ENCODE assay signal across 21 mouse cellular contexts in genomic region chr14:37105846-37106245, GRCm38 (mm10). TPM values are rescaled to one million over a fixed set of nuclear protein-coding genes. Genes with fewer than 3 reads are reported as not detected.
DNase-seq lines count a peak whose midpoint lies in the region; ATAC-seq and TF ChIP-seq lines count a peak whose summit lies in the region.
"Had no signal": no experiment of that assay in that cellular context is flagged by ENCODE, and none has a peak within 500 bp of the region (broad histone marks: within the 10 kb centered on the region; RNA-seq: fewer than 3 reads in every experiment).

No protein-coding gene starts in this region.

- H3K27ac ChIP-seq in heart, embryonic 12.5 days (ENCODE audit: poor library complexity, severe bottlenecking) = peak overlapping the region; percentile 58
- H3K27ac ChIP-seq in midbrain, embryonic 15.5 days = no peak overlapping the region
- no peak overlapping the region for H3K27ac ChIP-seq in midbrain, embryonic 14.5 days (replicated peaks; ENCODE audit: low read depth, low read length)
- no peak overlapping the region for H3K27ac ChIP-seq in forebrain, embryonic 14.5 days (ENCODE audit: low read depth, low read length)
- peak overlapping the region; percentile 59 for H3K27ac ChIP-seq in heart, embryonic 16.5 days (ENCODE audit: low read length)
- H3K27ac ChIP-seq in gastrocnemius, adult 2 months = no peak overlapping the region
- H3K27ac ChIP-seq: embryonic facial prominence, embryonic 13.5 days; hindbrain, embryonic 10.5 days; limb, embryonic 13.5 days; macrophage had no signal

- H3K36me3 ChIP-seq in heart, embryonic 12.5 days = no peaks in the 10 kb centered on the region
- no peaks in the 10 kb centered on the region for H3K36me3 ChIP-seq in midbrain, embryonic 15.5 days (replicated peaks)
- no peaks in the 10 kb centered on the region for H3K36me3 ChIP-seq in midbrain, embryonic 14.5 days (ENCODE audit: control insufficient read depth, insufficient read depth, low read length)
- no peaks in the 10 kb centered on the region for H3K36me3 ChIP-seq in forebrain, embryonic 14.5 days (ENCODE audit: control insufficient read depth, insufficient read depth, low read length)
- no peaks in the 10 kb centered on the region for H3K36me3 ChIP-seq in heart, embryonic 16.5 days (ENCODE audit: control insufficient read depth, insufficient read depth)
- H3K36me3 ChIP-seq: embryonic facial prominence, embryonic 13.5 days; hindbrain, embryonic 10.5 days; limb, embryonic 13.5 days had no signal

- no peak for TF ChIP-seq CTCF in gastrocnemius, adult 2 months (IDR thresholded peaks at IDR 0.05)

- H3K4me3 ChIP-seq in heart, embryonic 12.5 days = no peak overlapping the region
- H3K4me3 ChIP-seq in midbrain, embryonic 15.5 days = no peak overlapping the region
- no peak overlapping the region for H3K4me3 ChIP-seq in midbrain, embryonic 14.5 days (replicated peaks; ENCODE audit: low read depth, low read length)
- no peak overlapping the region for H3K4me3 ChIP-seq in forebrain, embryonic 14.5 days (ENCODE audit: low read depth, low read length)
- H3K4me3 ChIP-seq in heart, embryonic 16.5 days (ENCODE audit: low read length) = no peak overlapping the region
- no peak overlapping the region for H3K4me3 ChIP-seq in gastrocnemius, adult 2 months
- H3K4me3 ChIP-seq: embryonic facial prominence, embryonic 13.5 days; hindbrain, embryonic 10.5 days; limb, embryonic 13.5 days had no signal

- peaks cover 43% of the 10 kb centered on the region for H3K4me1 ChIP-seq in heart, embryonic 12.5 days (replicated peaks)
- no peaks in the 10 kb centered on the region for H3K4me1 ChIP-seq in midbrain, embryonic 15.5 days
- H3K4me1 ChIP-seq in midbrain, embryonic 14.5 days (ENCODE audit: control insufficient read depth, insufficient read depth, low read length) = no peaks in the 10 kb centered on the region
- H3K4me1 ChIP-seq in forebrain, embryonic 14.5 days (ENCODE audit: control insufficient read depth, insufficient read depth, low read length) = no peaks in the 10 kb centered on the region
- peaks cover 30% of the 10 kb centered on the region for H3K4me1 ChIP-seq in heart, embryonic 16.5 days (ENCODE audit: control insufficient read depth, insufficient read depth, low read length)
- H3K4me1 ChIP-seq: hindbrain, embryonic 10.5 days had no signal

- no peak for DNase-seq in heart, postnatal 25 days (ENCODE audit: low spot score)
- no peak for DNase-seq in midbrain, embryonic 14.5 days
- DNase-seq in forebrain, embryonic 14.5 days (ENCODE audit: low spot score) = no peak
- no peak for DNase-seq in adipocyte (ENCODE audit: low spot score)
- no peak for DNase-seq in gastrocnemius, adult 2 months
- DNase-seq: adrenal gland, postnatal 25 days; kidney, postnatal 10 days; liver, postnatal 0 days; thymus, postnatal 14 days had no signal

- peak; percentile 72 for ATAC-seq in heart, embryonic 12.5 days (ENCODE audit: insufficient number of reproducible peaks, low FRiP score)
- 0 out of 2 replicates have a peak, but pooled peaks have one; percentile 9 for ATAC-seq in midbrain, embryonic 15.5 days (replicated peaks)
- no peak for ATAC-seq in midbrain, embryonic 14.5 days (ENCODE audit: low FRiP score, low TSS enrichment)
- ATAC-seq in forebrain, embryonic 14.5 days = peak; percentile 34; the same call in 1 of the 2 replicates
- peak; percentile 87 for ATAC-seq in heart, embryonic 16.5 days (replicated peaks; ENCODE audit: extremely low read depth, insufficient read depth, low FRiP score)
- ATAC-seq: intestine, postnatal 0 days; liver, postnatal 0 days had no signal

- 7% methylated on average over 7 of the region's 7 CpGs for WGBS in heart, embryonic 12.5 days
- WGBS in midbrain, embryonic 15.5 days = 47% methylated on average over 7 of the region's 7 CpGs
- 46% methylated on average over 7 of the region's 7 CpGs for WGBS in midbrain, embryonic 14.5 days
- 37% methylated on average over 7 of the region's 7 CpGs for WGBS in forebrain, embryonic 14.5 days
- WGBS in heart, embryonic 16.5 days = 8% methylated on average over 7 of the region's 7 CpGs

- H3K4me2 ChIP-seq in heart, embryonic 12.5 days = peak overlapping the region; percentile 26
- H3K4me2 ChIP-seq in midbrain, embryonic 15.5 days = no peak overlapping the region
- H3K4me2 ChIP-seq in midbrain, embryonic 14.5 days (ENCODE audit: low read length) = no peak overlapping the region
- H3K4me2 ChIP-seq in forebrain, embryonic 14.5 days (ENCODE audit: low read length) = no peak overlapping the region
- peak overlapping the region; percentile 27; the same call in 1 of the 2 replicates for H3K4me2 ChIP-seq in heart, embryonic 16.5 days (ENCODE audit: low read depth, low read length)
- H3K4me2 ChIP-seq: embryonic facial prominence, embryonic 13.5 days; limb, embryonic 13.5 days had no signal

- H3K27me3 ChIP-seq in heart, embryonic 12.5 days (replicated peaks) = peaks cover 8% of the 10 kb centered on the region; the same call in 1 of the 2 replicates
- no peaks in the 10 kb centered on the region for H3K27me3 ChIP-seq in midbrain, embryonic 15.5 days (replicated peaks)
- no peaks in the 10 kb centered on the region for H3K27me3 ChIP-seq in midbrain, embryonic 14.5 days (ENCODE audit: control insufficient read depth, insufficient read depth, low read length)
- no peaks in the 10 kb centered on the region for H3K27me3 ChIP-seq in forebrain, embryonic 14.5 days (replicated peaks; ENCODE audit: control insufficient read depth, insufficient read depth, low read length)
- H3K27me3 ChIP-seq in heart, embryonic 16.5 days (ENCODE audit: control insufficient read depth, insufficient read depth, low read length) = no peaks in the 10 kb centered on the region
- H3K27me3 ChIP-seq: embryonic facial prominence, embryonic 13.5 days had no signal

- no peak overlapping the region for H3K9ac ChIP-seq in heart, embryonic 12.5 days
- no peak overlapping the region for H3K9ac ChIP-seq in midbrain, embryonic 15.5 days
- no peak overlapping the region for H3K9ac ChIP-seq in midbrain, embryonic 14.5 days (replicated peaks; ENCODE audit: low read length)
- H3K9ac ChIP-seq in forebrain, embryonic 14.5 days (ENCODE audit: low read length) = no peak overlapping the region
- H3K9ac ChIP-seq in heart, embryonic 16.5 days (ENCODE audit: low read length) = no peak overlapping the region
- H3K9ac ChIP-seq: embryonic facial prominence, embryonic 13.5 days; limb, embryonic 13.5 days; liver, postnatal 0 days had no signal

- intact Hi-C loops in heart, postnatal 25 days (cut with DNase I) = no loop called here
- intact Hi-C loops in gastrocnemius, adult 2 months (cut with DNase I) = no loop called here

- H3K9me3 ChIP-seq in heart, embryonic 12.5 days (replicated peaks) = no peaks in the 10 kb centered on the region
- no peaks in the 10 kb centered on the region for H3K9me3 ChIP-seq in midbrain, embryonic 15.5 days
- no peaks in the 10 kb centered on the region for H3K9me3 ChIP-seq in midbrain, embryonic 14.5 days (ENCODE audit: control insufficient read depth, low read length)
- H3K9me3 ChIP-seq in forebrain, embryonic 14.5 days (replicated peaks; ENCODE audit: control insufficient read depth, low read length) = no peaks in the 10 kb centered on the region
- H3K9me3 ChIP-seq in heart, embryonic 16.5 days (replicated peaks; ENCODE audit: control insufficient read depth, low read length) = no peaks in the 10 kb centered on the region
- H3K9me3 ChIP-seq: embryonic facial prominence, embryonic 13.5 days; hindbrain, embryonic 10.5 days; limb, embryonic 13.5 days had no signal

RNA-seq across cellular contexts. Expression of gene Cdhr1, which starts 7.7 kb away (rescaled TPM):
- polyA plus RNA-seq in heart, embryonic 12.5 days (2016; fragmentation: Nextera tagmentation; extraction: Ambion mirVana) = 0.14 and 0.20 TPM in 2 replicates
- total RNA-seq in heart, postnatal 25 days (2021) = under 1 TPM in 1 of 2 experiments, not detected in 1; 0.08 TPM
- 2.3 and 2.6 TPM in 2 replicates for polyA plus RNA-seq in midbrain, embryonic 15.5 days (2015; fragmentation: Nextera tagmentation; extraction: Ambion mirVana)
- polyA plus RNA-seq in midbrain, embryonic 14.5 days (2014; fragmentation: Nextera tagmentation; extraction: Ambion mirVana) = 1.9 and 2.2 TPM in 2 replicates
- 3.1 and 4.6 TPM in 2 replicates for polyA plus RNA-seq in forebrain, embryonic 14.5 days (2014; fragmentation: Nextera tagmentation; extraction: Ambion mirVana)
- polyA plus RNA-seq in heart, embryonic 16.5 days (2015; fragmentation: Nextera tagmentation; extraction: Ambion mirVana) = 0.50 and 0.64 TPM in 2 replicates
- total RNA-seq in gastrocnemius, adult 2 months (2021) = not detected
- total RNA-seq: MEL; monocyte, adult 5-6 weeks had no signal
- polyA plus RNA-seq: liver, postnatal 0 days; macrophage had no signal

RNA-seq across cellular contexts. Expression of gene 2610528A11Rik, which starts 8.0 kb away (rescaled TPM):
- 0.96 and 1.8 TPM in 2 replicates for polyA plus RNA-seq in heart, embryonic 12.5 days (2016; fragmentation: Nextera tagmentation; extraction: Ambion mirVana)
- total RNA-seq in heart, postnatal 25 days (2021) = under 1 TPM in 1 of 2 experiments, not detected in 1; 0.60 TPM
- polyA plus RNA-seq in midbrain, embryonic 15.5 days (2015; fragmentation: Nextera tagmentation; extraction: Ambion mirVana) = not detected in 2 replicates
- 0.55 TPM in 1 of 2 replicates, not detected in the other for polyA plus RNA-seq in midbrain, embryonic 14.5 days (2014; fragmentation: Nextera tagmentation; extraction: Ambion mirVana)
- 0.51 TPM in 1 of 2 replicates, not detected in the other for polyA plus RNA-seq in forebrain, embryonic 14.5 days (2014; fragmentation: Nextera tagmentation; extraction: Ambion mirVana)
- polyA plus RNA-seq in heart, embryonic 16.5 days (2015; fragmentation: Nextera tagmentation; extraction: Ambion mirVana) = 1.6 and 2.4 TPM in 2 replicates
- total RNA-seq in gastrocnemius, adult 2 months (2021) = under 1 TPM; 0.48 to 0.92 TPM
- total RNA-seq: layer of hippocampus, postnatal 10 days; MEL; monocyte, adult 5-6 weeks had no signal

RNA-seq across cellular contexts. Expression of gene Ghitm, which starts 29.2 kb away (rescaled TPM):
- polyA plus RNA-seq in heart, embryonic 12.5 days (2016; fragmentation: Nextera tagmentation; extraction: Ambion mirVana) = 366 and 371 TPM in 2 replicates
- total RNA-seq in heart, postnatal 25 days (2021) = 100 to 1,000 TPM; 636 to 638 TPM
- 184 TPM in 2 replicates for polyA plus RNA-seq in midbrain, embryonic 15.5 days (2015; fragmentation: Nextera tagmentation; extraction: Ambion mirVana)
- 157 and 197 TPM in 2 replicates for polyA plus RNA-seq in midbrain, embryonic 14.5 days (2014; fragmentation: Nextera tagmentation; extraction: Ambion mirVana)
- polyA plus RNA-seq in forebrain, embryonic 14.5 days (2014; fragmentation: Nextera tagmentation; extraction: Ambion mirVana) = 189 and 206 TPM in 2 replicates
- polyA plus RNA-seq in heart, embryonic 16.5 days (2015; fragmentation: Nextera tagmentation; extraction: Ambion mirVana) = 405 and 423 TPM in 2 replicates
- 100 to 1,000 TPM; 416 to 464 TPM for total RNA-seq in gastrocnemius, adult 2 months (2021)

RNA-seq across cellular contexts. Expression of gene Lrit2, which starts 38.1 kb away (rescaled TPM):
- not detected in 2 replicates for polyA plus RNA-seq in heart, embryonic 12.5 days (2016; fragmentation: Nextera tagmentation; extraction: Ambion mirVana)
- not detected for total RNA-seq in heart, postnatal 25 days (2021)
- not detected in 2 replicates for polyA plus RNA-seq in midbrain, embryonic 15.5 days (2015; fragmentation: Nextera tagmentation; extraction: Ambion mirVana)
- not detected in 2 replicates for polyA plus RNA-seq in midbrain, embryonic 14.5 days (2014; fragmentation: Nextera tagmentation; extraction: Ambion mirVana)
- polyA plus RNA-seq in forebrain, embryonic 14.5 days (2014; fragmentation: Nextera tagmentation; extraction: Ambion mirVana) = not detected in 2 replicates
- polyA plus RNA-seq in heart, embryonic 16.5 days (2015; fragmentation: Nextera tagmentation; extraction: Ambion mirVana) = not detected in 2 replicates
- total RNA-seq in gastrocnemius, adult 2 months (2021) = not detected
- total RNA-seq: adrenal gland, postnatal 25 days; layer of hippocampus, postnatal 10 days; MEL; monocyte, adult 5-6 weeks had no signal
- polyA plus RNA-seq: embryonic facial prominence, embryonic 13.5 days; hindbrain, embryonic 10.5 days; intestine, postnatal 0 days; limb, embryonic 13.5 days; liver, postnatal 0 days; macrophage; stomach, embryonic 14.5 days had no signal

RNA-seq across cellular contexts. Expression of gene Lrit1, which starts 51.2 kb away (rescaled TPM):
- not detected in 2 replicates for polyA plus RNA-seq in heart, embryonic 12.5 days (2016; fragmentation: Nextera tagmentation; extraction: Ambion mirVana)
- total RNA-seq in heart, postnatal 25 days (2021) = not detected
- polyA plus RNA-seq in midbrain, embryonic 15.5 days (2015; fragmentation: Nextera tagmentation; extraction: Ambion mirVana) = not detected in 2 replicates
- polyA plus RNA-seq in midbrain, embryonic 14.5 days (2014; fragmentation: Nextera tagmentation; extraction: Ambion mirVana) = not detected in 2 replicates
- not detected in 2 replicates for polyA plus RNA-seq in forebrain, embryonic 14.5 days (2014; fragmentation: Nextera tagmentation; extraction: Ambion mirVana)
- not detected in 2 replicates for polyA plus RNA-seq in heart, embryonic 16.5 days (2015; fragmentation: Nextera tagmentation; extraction: Ambion mirVana)
- not detected for total RNA-seq in gastrocnemius, adult 2 months (2021)
- total RNA-seq: adrenal gland, postnatal 25 days; layer of hippocampus, postnatal 10 days; MEL; monocyte, adult 5-6 weeks had no signal
- polyA plus RNA-seq: embryonic facial prominence, embryonic 13.5 days; hindbrain, embryonic 10.5 days; limb, embryonic 13.5 days; macrophage; stomach, embryonic 14.5 days had no signal

Comparison
In these comparisons a context has a peak if more than half of its experiments do, and no peak if none do; other contexts are left out.
1. H3K27ac ChIP-seq: peak in heart, embryonic 12.5 days (single experiment) and heart, embryonic 16.5 days (single experiment); none in midbrain, embryonic 15.5 days (single experiment), midbrain, embryonic 14.5 days (single experiment), forebrain, embryonic 14.5 days (single experiment) and gastrocnemius, adult 2 months (single experiment).
2. H3K4me2 ChIP-seq: peak in heart, embryonic 12.5 days (single experiment) and heart, embryonic 16.5 days (single experiment); none in midbrain, embryonic 15.5 days (single experiment), midbrain, embryonic 14.5 days (single experiment) and forebrain, embryonic 14.5 days (single experiment).